Mouse (Mus musculus) embryonic fibroblast, embryonic 13.5 days (primary cell): ENCODE measurements at regions not wholly inside any gene's neighbourhood (a gene's known extent, or its start where the extent isn't known, plus 50 kb on each side); places are given as distances from the start of the nearest gene placed in this dataset.

ENCODE experiments used
- H3K27ac ChIP-seq: 2 replicates; pipeline ENCODE4 v1.5.1; 2012; ENCODE audit warnings: low read length, control low read depth, inconsistent platforms; ENCODE audit not compliant: insufficient read depth
- H3K4me1 ChIP-seq: 2 replicates; pipeline ENCODE4 v1.6.1; 2011; ENCODE audit warnings: low read length; ENCODE audit not compliant: control insufficient read depth, insufficient read depth
- H3K4me3 ChIP-seq: 2 replicates; pipeline ENCODE4 v1.5.1; 2011; ENCODE audit warnings: mild to moderate bottlenecking, control low read depth, low read length; ENCODE audit not compliant: insufficient read depth
- CTCF ChIP-seq: IDR thresholded peaks from 2 replicates; pipeline ENCODE4 v1.5.1; 2011; ENCODE audit warnings: mild to moderate bottlenecking, control low read depth, low read length, moderate library complexity, borderline replicate concordance; ENCODE audit not compliant: insufficient read depth
- POLR2A ChIP-seq: IDR thresholded peaks from 2 replicates; pipeline ENCODE4 v1.6.1; 2011; ENCODE audit warnings: low read depth, mild to moderate bottlenecking, control low read depth, low read length, moderate library complexity

GRCm38 (mm10) chr2:146565693-146566092 is 53.5 kb upstream of the Ralgapa2 start:
- no peaks in the 10 kb centered on the region for H3K4me1 ChIP-seq
- no peak overlapping the region for H3K4me3 ChIP-seq
- TF ChIP-seq CTCF (no peak), POLR2A (no peak)
- H3K27ac ChIP-seq: no peak overlapping the region

GRCm38 (mm10) chr2:146568171-146568842 is 56.2 kb upstream of the Ralgapa2 start:
- no peaks in the 10 kb centered on the region for H3K4me1 ChIP-seq
- H3K4me3 ChIP-seq: no peak overlapping the region
- TF ChIP-seq POLR2A (no peak), CTCF (no peak)
- no peak overlapping the region for H3K27ac ChIP-seq

GRCm38 (mm10) chr2:146571036-146571435 is 58.9 kb upstream of the Ralgapa2 start:
- Histone ChIP-seq H3K4me3 (no peak overlapping the region), H3K4me1 (no peaks in the 10 kb centered on the region), H3K27ac (no peak overlapping the region)
- TF ChIP-seq POLR2A: no peak

- H3K4me3 ChIP-seq: no peak overlapping the region
- no peaks in the 10 kb centered on the region for H3K4me1 ChIP-seq
- TF ChIP-seq POLR2A: no peak
- no peak for TF ChIP-seq CTCF
- H3K27ac ChIP-seq: no peak overlapping the region
Observed at GRCm38 (mm10) chr2:146571857-146572256, 59.7 kb upstream of the Ralgapa2 start.

GRCm38 (mm10) chr2:146575610-146576297 is 63.6 kb upstream of the Ralgapa2 start:
- H3K4me1 ChIP-seq: no peaks in the 10 kb centered on the region
- no peak for TF ChIP-seq POLR2A
- no peak for TF ChIP-seq CTCF
- no peak overlapping the region for H3K4me3 ChIP-seq
- H3K27ac ChIP-seq: no peak overlapping the region

- Histone ChIP-seq H3K4me1 (no peaks in the 10 kb centered on the region), H3K4me3 (no peak overlapping the region), H3K27ac (no peak overlapping the region)
- TF ChIP-seq POLR2A: no peak
- TF ChIP-seq CTCF: no peak
Observed at GRCm38 (mm10) chr2:146576298-146576905, 64.3 kb upstream of the Ralgapa2 start.

GRCm38 (mm10) chr2:146577096-146577495 is 65.0 kb upstream of the Ralgapa2 start:
- no peak overlapping the region for H3K4me3 ChIP-seq
- no peak overlapping the region for H3K27ac ChIP-seq
- H3K4me1 ChIP-seq: no peaks in the 10 kb centered on the region
- TF ChIP-seq CTCF: no peak
- TF ChIP-seq POLR2A: no peak

- TF ChIP-seq POLR2A (no peak), CTCF (no peak)
- Histone ChIP-seq H3K4me1 (no peaks in the 10 kb centered on the region; the same call in 1 of the 2 replicates), H3K4me3 (no peak overlapping the region), H3K27ac (no peak overlapping the region)
Observed at GRCm38 (mm10) chr2:146581220-146581619, 69.1 kb upstream of the Ralgapa2 start.

- no peak overlapping the region for H3K27ac ChIP-seq
- no peak overlapping the region for H3K4me3 ChIP-seq
- no peaks in the 10 kb centered on the region; the same call in 1 of the 2 replicates for H3K4me1 ChIP-seq
- no peak for TF ChIP-seq POLR2A
- no peak for TF ChIP-seq CTCF
Observed at GRCm38 (mm10) chr2:146583807-146584388, 71.8 kb upstream of the Ralgapa2 start.

- Histone ChIP-seq H3K4me3 (no peak overlapping the region), H3K27ac (no peak overlapping the region), H3K4me1 (no peaks in the 10 kb centered on the region; the same call in 1 of the 2 replicates)
- no peak for TF ChIP-seq CTCF
- TF ChIP-seq POLR2A: no peak
Observed at GRCm38 (mm10) chr2:146586381-146586780, 74.2 kb upstream of the Ralgapa2 start.
